Mouse (Mus musculus): ENCODE measurements around the gene 2900026A02Rik.

Gene 2900026A02Rik

DNA sequence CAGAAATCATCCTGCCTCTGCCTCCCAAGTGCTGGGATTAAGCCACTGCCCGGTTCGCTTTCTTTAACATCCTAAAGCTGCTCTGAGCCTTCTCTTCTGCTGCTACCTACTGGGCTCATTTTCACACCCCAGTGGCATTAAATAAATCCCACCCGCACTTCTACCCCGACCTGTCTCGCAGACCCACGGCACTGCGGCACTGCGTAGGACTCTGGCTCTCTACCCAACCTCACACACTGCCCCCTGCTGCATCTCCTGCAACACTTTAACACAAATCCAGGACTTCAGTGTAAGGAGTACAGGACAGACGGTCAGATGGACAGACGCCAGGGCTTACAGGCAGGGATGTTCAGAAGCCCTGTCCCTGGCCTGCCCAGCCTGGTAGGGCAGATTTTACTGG, 45.1 kb downstream of the 2900026A02Rik start:
- DNase-seq (ENCODE audit: low read depth, low spot score): peak; percentile 72

GRCm38 (mm10) chr5:113174916-113175692, 45.9 kb downstream of the 2900026A02Rik start:
- peak; percentile 79 for DNase-seq (ENCODE audit: low read depth, low spot score)

- DNase-seq (ENCODE audit: low read depth, low spot score): peak; percentile 71
Observed at GRCm38 (mm10) chr5:113173318-113173717, 47.7 kb downstream of the 2900026A02Rik start.

DNA sequence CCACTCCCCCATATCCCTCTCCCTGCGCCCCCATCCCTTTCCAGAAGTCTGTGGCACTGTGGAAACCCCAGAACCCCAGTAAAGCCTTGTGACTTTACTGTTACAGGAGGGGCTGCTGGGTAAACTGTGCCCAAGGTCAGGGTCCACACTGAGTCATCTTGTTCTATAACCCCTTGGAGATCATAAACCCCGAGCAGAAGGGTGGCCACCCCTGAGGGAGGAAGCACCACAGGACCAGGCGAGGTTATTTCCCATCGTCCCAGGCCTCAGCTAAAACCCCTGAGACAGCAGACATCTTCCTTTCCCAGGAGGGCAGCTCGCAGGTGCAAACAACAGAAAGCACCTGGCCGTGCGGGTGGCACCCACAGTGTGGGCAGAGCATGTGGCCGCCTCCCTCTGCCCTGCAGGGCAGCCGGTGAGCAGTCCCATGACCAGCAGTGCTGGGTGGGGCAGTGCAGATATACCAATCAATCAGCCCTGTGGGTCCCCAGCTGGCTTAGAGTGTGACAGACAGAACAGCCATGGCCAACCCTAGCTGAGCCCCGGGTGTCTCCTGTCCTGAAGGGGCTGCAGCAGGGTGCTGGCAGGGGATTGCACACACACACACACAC, 49.0 kb downstream of the 2900026A02Rik start:
- no peak for DNase-seq (ENCODE audit: low read depth, low spot score)

- peak; percentile 63 for DNase-seq (ENCODE audit: low read depth, low spot score)
Observed at GRCm38 (mm10) chr5:113170064-113170754, 50.8 kb downstream of the 2900026A02Rik start.

DNA sequence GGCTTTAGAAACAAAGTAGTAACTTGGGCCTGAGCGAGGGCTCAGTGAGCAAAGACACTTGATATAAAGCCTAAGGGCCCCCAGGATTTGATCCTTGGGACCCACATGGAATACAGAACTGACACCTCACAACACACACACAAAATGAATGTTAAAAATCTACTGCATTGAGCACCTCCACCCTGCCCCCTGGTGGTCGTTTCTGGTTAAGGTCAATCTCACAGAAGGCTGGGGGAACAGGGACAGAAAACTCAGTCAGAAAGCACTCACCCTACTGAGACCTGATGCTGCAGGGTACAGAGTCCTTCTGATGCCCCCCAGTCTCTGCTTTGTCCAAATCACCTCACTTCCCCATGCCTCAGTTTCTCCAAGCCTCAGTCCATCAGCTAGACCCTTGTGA, 53.3 kb downstream of the 2900026A02Rik start:
- peak; percentile 36 for DNase-seq (ENCODE audit: low read depth, low spot score)

DNA sequence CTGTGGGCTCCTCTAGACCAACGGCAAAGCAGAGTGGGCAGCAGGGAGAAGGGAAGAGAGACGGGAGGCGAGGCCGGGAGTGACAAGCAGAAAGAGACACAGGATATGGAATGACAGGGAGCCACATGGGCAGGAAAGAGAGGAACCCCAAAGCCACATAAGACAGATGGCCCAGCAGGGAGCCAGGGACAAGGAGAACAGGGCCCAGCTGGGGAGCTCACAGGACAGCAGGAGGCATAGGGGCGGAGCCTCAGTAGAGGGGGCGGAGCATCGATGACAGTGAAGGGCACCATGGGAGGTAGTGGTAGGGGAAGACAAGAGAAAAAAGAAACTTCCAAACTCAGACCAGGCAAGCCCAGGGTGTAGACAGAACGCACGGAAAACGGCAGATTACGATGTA, 55.6 kb downstream of the 2900026A02Rik start:
- DNase-seq (ENCODE audit: low read depth, low spot score): no peak

DNA sequence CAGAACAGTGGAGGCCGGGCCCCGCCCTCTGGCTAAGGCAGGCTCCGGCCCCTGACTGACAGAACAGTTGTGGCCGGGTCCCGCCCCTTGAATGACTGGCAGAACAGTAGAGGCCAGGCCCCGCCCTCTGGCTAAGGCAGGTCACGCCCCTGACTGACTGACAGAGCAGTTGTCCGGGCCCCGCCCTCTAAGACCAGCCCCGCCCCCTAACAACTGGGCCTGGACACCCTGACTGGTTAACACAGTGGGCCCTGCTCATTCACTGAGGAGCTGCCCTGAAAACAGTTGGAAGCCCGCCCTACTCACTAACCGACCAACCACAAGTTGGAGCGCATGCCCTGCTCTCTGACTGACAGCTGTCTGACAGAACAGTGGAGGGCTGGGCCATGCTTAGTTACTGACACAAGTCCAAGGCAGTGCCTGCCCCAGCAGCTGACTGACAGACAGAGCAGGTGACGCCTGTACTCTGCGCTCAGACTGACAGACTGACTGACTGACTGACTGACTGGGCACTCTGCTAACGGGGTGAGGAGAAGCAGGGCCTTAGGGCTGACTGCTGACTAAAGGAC, 56.1 kb downstream of the 2900026A02Rik start:
- DNase-seq (ENCODE audit: low read depth, low spot score): peak; percentile 97

- no peak for DNase-seq (ENCODE audit: low read depth, low spot score)
Observed at GRCm38 (mm10) chr5:113164448-113164847, 56.6 kb downstream of the 2900026A02Rik start.

DNA sequence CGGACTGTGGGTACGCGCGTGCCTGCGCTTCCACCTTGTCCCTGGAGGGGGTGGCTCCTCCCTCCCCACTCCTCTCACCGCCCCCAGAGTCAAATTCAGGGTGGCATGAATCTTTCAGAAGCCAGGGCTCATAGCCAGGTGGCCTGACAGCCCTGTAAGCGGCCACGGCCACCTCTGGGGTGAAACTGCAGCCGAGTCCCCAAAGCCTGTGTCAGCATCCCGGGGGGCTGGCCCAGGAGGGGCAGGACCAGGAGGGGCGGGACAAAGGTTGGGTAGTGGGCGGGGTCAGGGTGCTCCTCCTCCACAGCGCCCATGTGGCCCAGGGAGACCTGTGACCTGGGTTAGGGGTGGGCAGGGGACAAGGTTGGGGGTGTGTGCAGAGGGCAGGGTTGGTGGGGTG, 57.9 kb downstream of the 2900026A02Rik start:
- DNase-seq (ENCODE audit: low read depth, low spot score): peak; percentile 43

DNA sequence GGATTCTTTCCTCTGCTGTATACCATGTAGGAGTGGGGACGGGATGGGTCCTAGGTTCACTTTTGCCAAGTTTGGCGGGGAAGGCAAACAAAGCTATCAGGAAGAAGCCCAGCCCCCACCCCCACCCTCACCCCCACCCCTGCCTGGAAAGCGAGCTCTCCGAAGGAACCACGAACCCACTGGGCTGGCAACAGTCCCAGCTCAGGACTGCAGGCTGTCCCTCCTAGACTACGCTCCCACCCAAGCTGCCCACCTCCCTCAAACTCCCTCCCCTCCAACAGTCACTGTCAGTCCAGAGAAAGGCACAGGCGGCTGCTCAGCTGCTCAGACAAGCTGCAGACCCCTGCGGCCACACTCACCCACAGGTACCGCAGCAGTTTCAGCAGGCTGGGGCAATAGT, 58.3 kb downstream of the 2900026A02Rik start:
- no peak for DNase-seq (ENCODE audit: low read depth, low spot score)

GRCm38 (mm10) chr5:113161576-113161975, 59.5 kb downstream of the 2900026A02Rik start:
- no peak for DNase-seq (ENCODE audit: low read depth, low spot score)

DNA sequence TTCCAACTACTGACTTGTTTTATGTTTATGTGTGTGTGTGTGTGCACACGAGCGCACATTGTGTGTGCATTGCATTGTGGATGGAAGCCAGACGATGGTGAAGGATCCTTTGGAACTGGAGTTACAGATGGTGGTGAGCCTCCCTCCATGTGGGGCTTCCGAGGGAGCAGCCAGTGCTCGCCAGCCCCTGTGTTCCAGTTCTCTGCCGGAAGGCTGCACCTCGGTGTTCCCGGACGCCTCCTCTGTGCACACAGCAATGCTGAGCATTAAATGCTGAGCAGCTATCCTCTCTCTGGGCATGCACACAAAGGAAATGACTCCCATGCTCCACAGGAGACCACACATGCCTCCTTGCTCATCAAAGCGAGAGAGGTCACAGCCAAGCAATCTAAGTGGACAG, 60.7 kb downstream of the 2900026A02Rik start:
- no peak for DNase-seq (ENCODE audit: low read depth, low spot score)

- no peak for DNase-seq (ENCODE audit: low read depth, low spot score)
Observed at GRCm38 (mm10) chr5:113158759-113159355, 62.2 kb downstream of the 2900026A02Rik start.

- DNase-seq (ENCODE audit: low read depth, low spot score): no peak
Observed at GRCm38 (mm10) chr5:113157588-113157987, 63.4 kb downstream of the 2900026A02Rik start.

- DNase-seq (ENCODE audit: low read depth, low spot score): no peak
Observed at GRCm38 (mm10) chr5:113157006-113157405, 64.0 kb downstream of the 2900026A02Rik start.

DNA sequence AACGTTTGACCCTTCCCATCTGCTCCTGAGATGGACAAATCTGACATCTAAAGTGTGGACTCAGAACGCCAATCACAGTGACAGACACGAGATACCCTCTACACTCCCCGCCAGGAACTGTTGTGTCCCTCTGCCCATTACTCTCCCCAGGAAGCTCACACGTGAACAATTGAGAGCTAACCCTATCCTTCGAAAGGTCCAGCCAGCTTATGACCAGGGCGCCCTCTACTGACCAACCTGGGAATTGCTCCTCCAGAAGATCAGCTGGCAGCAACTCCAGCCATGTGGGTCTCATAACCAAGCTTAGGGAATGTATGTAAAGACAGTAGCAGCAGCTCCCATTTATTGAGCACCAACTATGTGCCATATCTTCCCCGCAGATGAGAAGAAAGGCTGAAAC, 65.9 kb downstream of the 2900026A02Rik start:
- DNase-seq (ENCODE audit: low read depth, low spot score): peak; percentile 71

DNA sequence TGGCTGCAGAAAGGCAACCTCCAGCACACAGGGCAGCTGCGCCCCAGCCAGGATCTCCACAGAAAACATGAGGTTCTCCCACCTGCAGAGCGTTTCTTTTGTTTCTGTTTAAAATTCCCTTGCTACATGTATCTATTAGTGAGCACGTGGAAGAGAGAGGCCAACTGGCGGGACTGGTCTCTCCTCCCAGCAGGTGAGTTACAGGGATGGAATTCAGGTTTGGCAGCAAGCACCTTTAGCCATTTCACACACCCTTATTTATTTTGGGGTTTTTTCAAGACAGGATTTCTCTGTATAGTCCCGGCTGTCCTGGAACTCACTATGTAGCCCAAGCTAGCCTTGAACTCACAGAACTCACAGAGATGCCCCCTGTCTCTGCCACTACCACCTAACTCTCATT, 66.6 kb downstream of the 2900026A02Rik start:
- no peak for DNase-seq (ENCODE audit: low read depth, low spot score)

- no peak for DNase-seq (ENCODE audit: low read depth, low spot score)
Observed at GRCm38 (mm10) chr5:113153508-113153830, 67.6 kb downstream of the 2900026A02Rik start.

DNA sequence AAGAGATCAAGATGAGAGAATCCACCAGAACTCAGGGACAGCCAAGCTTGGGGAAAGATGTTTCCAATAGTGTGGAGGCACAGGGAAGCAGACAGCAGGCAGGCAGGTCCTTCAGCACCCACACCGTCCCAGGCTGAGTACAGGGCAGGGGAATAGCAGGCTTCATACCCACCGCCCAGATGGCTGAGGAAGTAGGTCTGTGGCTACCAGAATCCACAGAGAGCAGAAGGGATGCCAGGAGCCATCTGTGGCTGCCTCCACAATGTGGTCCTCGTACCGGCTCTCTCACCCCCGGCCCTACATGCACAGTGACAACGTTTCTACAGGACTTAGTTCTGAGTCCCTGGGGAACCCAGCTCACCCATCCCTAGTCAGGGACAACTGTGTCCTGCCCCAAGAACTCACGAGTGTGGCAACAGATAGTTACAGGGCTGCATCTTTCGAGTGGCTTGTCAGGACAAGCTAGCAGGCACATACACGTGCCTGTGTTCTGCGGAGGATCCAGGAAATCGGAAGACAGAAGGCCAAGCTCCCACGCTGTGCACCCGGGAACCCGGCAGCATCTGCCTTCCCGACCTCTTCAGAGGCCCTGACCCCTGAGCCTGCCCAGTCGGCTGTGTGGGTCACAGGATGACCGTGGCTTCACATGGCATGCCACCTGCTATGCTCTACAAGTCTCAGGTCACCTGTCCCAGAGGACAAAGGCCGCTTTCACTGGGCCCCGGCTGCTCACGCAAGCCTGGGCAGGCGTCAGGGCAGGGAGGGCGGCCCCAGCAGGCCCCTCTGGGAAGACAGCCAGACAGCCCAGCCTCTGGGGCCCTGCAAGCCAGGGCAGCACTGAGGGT, 68.2 kb downstream of the 2900026A02Rik start:
- DNase-seq (ENCODE audit: low read depth, low spot score): no peak

- DNase-seq (ENCODE audit: low read depth, low spot score): no peak
Observed at GRCm38 (mm10) chr5:113151554-113152103, 69.4 kb downstream of the 2900026A02Rik start.

Measured in ES-CJ7 (cell line).